Mouse (Mus musculus): ENCODE data around the gene Ankar. TPM values are rescaled to one million over a fixed set of nuclear protein-coding genes. Genes with fewer than 3 reads are reported as not detected.

Gene Ankar
- polyA plus RNA-seq, 1 experiment, result not detected

GRCm38 (mm10) chr1:72601233-72601632 is 99.1 kb downstream of the Ankar start:
- no peak overlapping the region for H3K27ac ChIP-seq (ENCODE audit: insufficient read depth, low read depth, low read length)
- TF ChIP-seq CTCF (IDR thresholded peaks at IDR 0.05; ENCODE audit: insufficient read depth, low read depth, low read length), result no peak
- TF ChIP-seq POLR2A (IDR thresholded peaks at IDR 0.05; ENCODE audit: insufficient read depth, low read depth, low read length), result no peak
- 87% methylated on average over 7 of the region's 7 CpGs for WGBS
- peaks cover 24% of the 10 kb centered on the region for H3K4me1 ChIP-seq (ENCODE audit: control insufficient read depth, insufficient read depth, low read length)
- H3K4me3 ChIP-seq (ENCODE audit: insufficient read depth, low read depth, low read length), result no peak overlapping the region

- no peak for TF ChIP-seq POLR2A (IDR thresholded peaks at IDR 0.05; ENCODE audit: insufficient read depth, low read depth, low read length)
- TF ChIP-seq CTCF (IDR thresholded peaks at IDR 0.05; ENCODE audit: insufficient read depth, low read depth, low read length), result no peak
- Histone ChIP-seq H3K4me3 (ENCODE audit: insufficient read depth, low read depth, low read length) (no peak overlapping the region), H3K27ac (ENCODE audit: insufficient read depth, low read depth, low read length) (no peak overlapping the region), H3K4me1 (ENCODE audit: control insufficient read depth, insufficient read depth, low read length) (peaks cover 20% of the 10 kb centered on the region)
- WGBS, result 58% methylated on average over 5 of the region's 5 CpGs
Measured at GRCm38 (mm10) chr1:72600778-72601177, 99.6 kb downstream of the Ankar start.

DNA sequence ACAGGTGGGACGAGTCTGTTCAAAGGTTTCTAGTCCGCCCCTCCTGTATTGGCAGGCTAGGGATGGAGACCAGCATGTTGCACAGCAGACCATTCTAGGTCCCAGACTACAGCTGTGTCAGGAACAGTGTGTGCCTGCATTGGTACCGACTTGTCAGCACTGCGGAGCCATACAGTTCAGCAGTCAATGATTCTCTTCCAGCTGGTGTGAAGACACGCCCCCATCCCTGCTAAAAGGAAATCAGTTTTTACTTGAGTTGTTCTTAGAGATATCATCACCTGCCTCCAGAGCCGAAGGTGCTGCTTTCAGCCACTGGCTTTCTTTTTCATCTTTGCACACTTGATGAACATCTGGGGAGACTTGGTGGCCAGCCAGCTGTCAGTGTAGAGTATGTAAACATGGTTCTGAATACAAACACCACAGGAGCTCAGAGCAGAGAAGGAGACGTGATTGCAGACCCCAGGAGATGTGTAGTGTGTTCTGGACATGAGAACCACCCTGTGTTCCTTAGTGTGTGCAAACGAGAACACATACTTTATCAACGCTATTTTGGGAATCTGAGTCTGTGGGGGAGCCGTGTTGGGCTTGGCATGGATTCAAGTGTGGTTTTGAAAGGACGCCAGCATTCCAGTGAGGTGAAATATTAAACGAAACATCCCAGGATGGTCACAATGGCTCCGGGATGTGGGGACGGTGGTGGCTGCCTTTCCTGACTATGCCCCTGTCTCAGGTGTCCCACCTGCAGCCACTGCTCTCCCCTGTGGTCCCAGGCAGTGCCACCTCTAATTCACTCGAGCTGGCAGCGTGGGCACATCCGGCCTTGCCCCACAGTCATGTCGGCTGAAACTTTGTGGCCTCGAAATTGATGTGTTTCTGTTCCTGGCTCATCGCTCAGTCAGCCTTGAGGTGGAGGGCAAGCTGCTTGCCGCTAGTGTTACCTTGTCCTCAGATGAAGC is 101.0 kb downstream of the Ankar start:
- 45% methylated on average over 21 of the region's 21 CpGs for WGBS
- TF ChIP-seq CTCF (IDR thresholded peaks at IDR 0.05; ENCODE audit: insufficient read depth, low read depth, low read length), result no peak
- TF ChIP-seq POLR2A (IDR thresholded peaks at IDR 0.05; ENCODE audit: insufficient read depth, low read depth, low read length), result no peak
- Histone ChIP-seq H3K4me3 (ENCODE audit: insufficient read depth, low read depth, low read length) (no peak overlapping the region), H3K4me1 (ENCODE audit: control insufficient read depth, insufficient read depth, low read length) (peaks cover 20% of the 10 kb centered on the region), H3K27ac (ENCODE audit: insufficient read depth, low read depth, low read length) (no peak overlapping the region)

GRCm38 (mm10) chr1:72596231-72596630 is 104.1 kb downstream of the Ankar start:
- 47% methylated on average over 5 of the region's 5 CpGs for WGBS
- Histone ChIP-seq H3K4me1 (ENCODE audit: control insufficient read depth, insufficient read depth, low read length) (peaks cover 28% of the 10 kb centered on the region), H3K4me3 (ENCODE audit: insufficient read depth, low read depth, low read length) (no peak overlapping the region), H3K27ac (ENCODE audit: insufficient read depth, low read depth, low read length) (no peak overlapping the region)
- no peak for TF ChIP-seq CTCF (IDR thresholded peaks at IDR 0.05; ENCODE audit: insufficient read depth, low read depth, low read length)
- no peak for TF ChIP-seq POLR2A (IDR thresholded peaks at IDR 0.05; ENCODE audit: insufficient read depth, low read depth, low read length)

GRCm38 (mm10) chr1:72595686-72596085 is 104.7 kb downstream of the Ankar start:
- H3K4me1 ChIP-seq (ENCODE audit: control insufficient read depth, insufficient read depth, low read length), result peaks cover 28% of the 10 kb centered on the region
- H3K4me3 ChIP-seq (ENCODE audit: insufficient read depth, low read depth, low read length), result no peak overlapping the region
- no peak overlapping the region for H3K27ac ChIP-seq (ENCODE audit: insufficient read depth, low read depth, low read length)
- no peak for TF ChIP-seq POLR2A (IDR thresholded peaks at IDR 0.05; ENCODE audit: insufficient read depth, low read depth, low read length)
- no peak for TF ChIP-seq CTCF (IDR thresholded peaks at IDR 0.05; ENCODE audit: insufficient read depth, low read depth, low read length)
- WGBS, result 92% methylated on average over 12 of the region's 12 CpGs

DNA sequence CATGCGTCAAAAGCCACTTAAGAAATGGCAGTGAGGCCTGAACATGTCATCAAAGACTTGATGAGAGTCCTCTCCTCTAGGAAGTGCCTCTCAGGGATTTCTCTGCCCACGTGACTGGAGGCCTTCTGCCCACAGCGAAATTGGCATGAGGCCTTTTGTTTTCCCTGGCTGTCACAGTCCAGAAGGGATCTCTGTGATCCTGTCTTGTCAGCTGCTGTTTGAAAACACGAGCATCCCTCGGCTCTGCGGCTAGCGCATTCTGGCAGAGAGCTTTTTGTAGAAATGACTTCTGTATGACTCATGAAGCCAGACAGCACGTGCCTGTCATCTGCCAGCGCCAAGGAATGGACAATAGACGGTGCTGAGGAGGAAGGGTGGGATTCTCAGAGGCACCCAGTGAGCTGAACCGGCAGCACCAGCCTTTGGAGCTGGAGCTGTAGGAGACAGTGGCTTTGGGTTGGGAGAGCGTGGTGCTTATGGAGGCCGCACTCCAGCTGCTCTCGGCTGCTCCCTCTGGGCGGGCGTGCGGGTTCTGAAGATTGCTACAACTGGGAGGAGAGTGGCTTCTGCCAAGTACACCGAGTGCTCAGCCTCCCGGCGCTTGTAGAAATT is 106.9 kb downstream of the Ankar start:
- Histone ChIP-seq H3K4me3 (ENCODE audit: insufficient read depth, low read depth, low read length) (no peak overlapping the region), H3K4me1 (ENCODE audit: control insufficient read depth, insufficient read depth, low read length) (peaks cover 16% of the 10 kb centered on the region), H3K27ac (ENCODE audit: insufficient read depth, low read depth, low read length) (peak overlapping the region; percentile 29)
- no peak for TF ChIP-seq CTCF (IDR thresholded peaks at IDR 0.05; ENCODE audit: insufficient read depth, low read depth, low read length)
- TF ChIP-seq POLR2A (IDR thresholded peaks at IDR 0.05; ENCODE audit: insufficient read depth, low read depth, low read length), result no peak
- 33% methylated on average over 20 of the region's 20 CpGs for WGBS

Other genes with a start within 250 kb of the Ankar start
- gene March4, start 163.6 kb downstream of the Ankar start, polyA plus RNA-seq (2012; ENCODE audit: insufficient read depth, insufficient read length, low replicate concordance, missing spikeins), result not detected in 2 replicates
- gene Smarcal1, start 117.3 kb downstream of the Ankar start, polyA plus RNA-seq (2012; ENCODE audit: insufficient read depth, insufficient read length, low replicate concordance, missing spikeins), result not detected in 2 replicates
- gene Rpl37a, start 10.7 kb upstream of the Ankar start, polyA plus RNA-seq (2012; ENCODE audit: insufficient read depth, insufficient read length, low replicate concordance, missing spikeins), result not detected in 2 replicates
- gene Igfbp2, start 123.9 kb upstream of the Ankar start, polyA plus RNA-seq (2012; ENCODE audit: insufficient read depth, insufficient read length, low replicate concordance, missing spikeins), result not detected in 2 replicates
- gene Igfbp5, start 174.3 kb upstream of the Ankar start, polyA plus RNA-seq (2012; ENCODE audit: insufficient read depth, insufficient read length, low replicate concordance, missing spikeins), result 101 and 111 TPM in 2 replicates

Data from olfactory bulb, adult 2 months (tissue).